Mouse (Mus musculus): ENCODE data around the gene Atad5.

GRCm38 (mm10) chr11:80067558-80067957, 21.6 kb upstream of the Atad5 start:
- TF ChIP-seq EP300 (IDR thresholded peaks at IDR 0.05; ENCODE audit: low read depth), result no peak
- no peak for TF ChIP-seq CTCF (IDR thresholded peaks at IDR 0.05; ENCODE audit: low read depth)

Measured in liver, embryonic 14.5 days (tissue).